Mouse (Mus musculus) hindbrain, embryonic 11.5 days (tissue): ENCODE data around the gene Baz1a. TPM values are rescaled to one million over a fixed set of nuclear protein-coding genes. Genes with fewer than 3 reads are reported as not detected.
"Not testable (repeated sequence)": the region's sequence is repeated elsewhere in the genome, so short reads cannot be mapped to it uniquely, and the experiment has no call there.

Source experiments
- ATAC-seq: fragments of 200-750 bp; cut with Nextera tagmentation; 2 replicates; pipeline ENCODE4 v1.8.0; 2017; ENCODE audit warnings: mild to moderate bottlenecking, moderate TSS enrichment, moderate library complexity; ENCODE audit not compliant: low FRiP score
- DNase-seq: peaks from one replicate; pipeline ENCODE4 v3.0.0-alpha.2; 2015; ENCODE audit warnings: low spot score
- H3K27ac ChIP-seq: fragments of 300-500 bp; sonication (generic); 2 replicates; pipeline ENCODE4 v1.5.1; 2014; ENCODE audit warnings: mild to moderate bottlenecking, low read depth, low read length
- H3K27me3 ChIP-seq: fragments of 300-500 bp; sonication (generic); 2 replicates; pipeline ENCODE4 v1.6.1; 2014; ENCODE audit warnings: mild to moderate bottlenecking, low read length, moderate library complexity, mixed read lengths; ENCODE audit not compliant: control insufficient read depth, insufficient read depth
- H3K36me3 ChIP-seq: fragments of 300-500 bp; sonication (generic); 2 replicates; pipeline ENCODE4 v1.6.1; 2014; ENCODE audit warnings: mild to moderate bottlenecking, low read length, moderate library complexity, mixed read lengths; ENCODE audit not compliant: control insufficient read depth, insufficient read depth
- H3K4me1 ChIP-seq: fragments of 300-500 bp; sonication (generic); replicated peaks from 2 replicates; pipeline ENCODE4 v1.6.1; 2014; ENCODE audit warnings: low read length, mixed read lengths; ENCODE audit not compliant: control insufficient read depth, insufficient read depth
- H3K4me2 ChIP-seq: fragments of 300-500 bp; sonication (generic); replicated peaks from 2 replicates; pipeline ENCODE4 v1.6.1; 2014; ENCODE audit warnings: mild to moderate bottlenecking, low read depth, low read length
- H3K4me3 ChIP-seq: fragments of 300-500 bp; sonication (generic); 2 replicates; pipeline ENCODE4 v1.5.1; 2014; ENCODE audit warnings: low read depth, low read length
- H3K9ac ChIP-seq: fragments of 300-500 bp; sonication (generic); 2 replicates; pipeline ENCODE4 v1.6.1; 2014; ENCODE audit warnings: low read depth, low read length
- H3K9me3 ChIP-seq: fragments of 300-500 bp; sonication (generic); 2 replicates; pipeline ENCODE4 v1.6.1; 2016; ENCODE audit warnings: low read length; ENCODE audit not compliant: control insufficient read depth
- WGBS: fragments of 180-500 bp; shearing (Covaris S2); extraction: QIAGEN DNeasy Blood & Tissue Kit; methylation state at CpG from one replicate; pipeline ENCODE4 v1.1.7; 2014; 5-methylcytosine and 5-hydroxymethylcytosine counted together
- polyA plus RNA-seq: library from polyadenylated mRNA; unstranded; fragments of >200 nt; fragmentation: Nextera tagmentation; extraction: Ambion mirVana; gene quantifications from 2 replicates; pipeline ENCODE4 v1.2.1, GENCODE M21; 2014

Gene Baz1a
- polyA plus RNA-seq, 1 experiment from 2014 or later: 42.1 TPM

GRCm38 (mm10) chr12:54937581-54938343 lies 76.4 kb downstream of the Baz1a start:
- 93% methylated on average over 5 of the region's 5 CpGs for WGBS
- H3K27me3 ChIP-seq, DNase-seq, H3K9me3 ChIP-seq, H3K4me1 ChIP-seq, H3K4me3 ChIP-seq, H3K27ac ChIP-seq, H3K4me2 ChIP-seq, ATAC-seq, H3K9ac ChIP-seq, H3K36me3 ChIP-seq: not testable (repeated sequence)

- Histone ChIP-seq H3K27me3 (no peaks in the 10 kb centered on the region), H3K9ac (no peak overlapping the region), H3K4me2 (no peak overlapping the region), H3K9me3 (no peaks in the 10 kb centered on the region), H3K27ac (no peak overlapping the region), H3K4me3 (no peak overlapping the region), H3K4me1 (no peaks in the 10 kb centered on the region), H3K36me3 (peaks cover 4% of the 10 kb centered on the region; the same call in 1 of the 2 replicates)
- ATAC-seq (no peak), DNase-seq (no peak)
- WGBS: 95% methylated on average over 3 of the region's 3 CpGs
These were observed 103.8 kb downstream of the Baz1a start for GRCm38 (mm10) chr12:54910387-54910786.

DNA sequence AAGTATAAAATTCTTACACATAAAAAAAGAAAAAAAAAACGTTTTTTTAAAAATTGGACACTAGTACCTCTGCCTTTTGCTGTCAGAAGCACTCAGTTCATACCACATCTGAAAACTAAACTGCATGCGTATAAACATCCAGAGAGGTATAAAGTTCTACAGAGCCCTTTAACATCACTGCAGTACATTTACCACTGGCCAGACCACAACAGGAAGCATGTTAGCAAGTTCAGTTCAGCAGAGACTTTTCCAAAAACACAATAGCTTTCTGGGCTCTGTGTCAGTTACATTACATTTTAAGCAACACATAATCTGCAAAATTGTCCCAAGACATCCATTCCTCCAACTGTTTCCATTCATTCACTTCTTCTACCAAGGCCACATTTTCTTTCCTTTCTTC lies 121.6 kb downstream of the Baz1a start:
- DNase-seq, H3K9me3 ChIP-seq, H3K4me1 ChIP-seq, H3K4me3 ChIP-seq, H3K9ac ChIP-seq, ATAC-seq, H3K4me2 ChIP-seq, H3K27me3 ChIP-seq, H3K27ac ChIP-seq, H3K36me3 ChIP-seq: not testable (repeated sequence)
- WGBS: 52% methylated on average over 1 of the region's 2 CpGs

DNA sequence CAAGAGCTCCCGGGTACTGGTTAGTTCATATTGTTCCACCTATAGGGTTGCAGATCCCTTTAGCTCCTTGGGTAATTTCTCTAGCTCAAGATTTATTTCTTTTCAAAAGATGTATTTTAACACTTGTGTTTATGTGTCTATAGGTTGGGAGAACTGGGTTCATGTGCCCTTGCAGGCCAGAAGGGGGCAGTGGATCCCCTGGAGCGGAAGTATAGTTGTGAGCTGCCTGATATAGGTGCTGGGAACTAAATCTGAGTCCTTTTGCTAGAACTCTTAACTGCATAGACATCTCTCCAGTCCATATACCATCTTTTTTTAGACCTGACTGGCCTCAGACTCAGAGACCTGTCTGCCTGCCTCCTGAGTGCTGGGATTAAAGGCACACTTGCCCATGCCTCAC lies 123.7 kb downstream of the Baz1a start:
- H3K27ac ChIP-seq: no peak overlapping the region
- no peaks in the 10 kb centered on the region for H3K9me3 ChIP-seq
- H3K4me3 ChIP-seq: no peak overlapping the region
- H3K36me3 ChIP-seq: no peaks in the 10 kb centered on the region
- WGBS: 96% methylated on average over 2 of the region's 2 CpGs
- H3K9ac ChIP-seq: no peak overlapping the region
- no peaks in the 10 kb centered on the region for H3K4me1 ChIP-seq
- no peaks in the 10 kb centered on the region for H3K27me3 ChIP-seq
- H3K4me2 ChIP-seq: no peak overlapping the region
- ATAC-seq: no peak
- DNase-seq: no peak

- H3K4me2 ChIP-seq: no peak overlapping the region
- no peaks in the 10 kb centered on the region for H3K9me3 ChIP-seq
- no peaks in the 10 kb centered on the region for H3K4me1 ChIP-seq
- no peak overlapping the region for H3K27ac ChIP-seq
- no peak overlapping the region for H3K9ac ChIP-seq
- no peaks in the 10 kb centered on the region for H3K36me3 ChIP-seq
- no peak overlapping the region for H3K4me3 ChIP-seq
- H3K27me3 ChIP-seq: no peaks in the 10 kb centered on the region
- ATAC-seq: no peak
- WGBS: 81% methylated on average over 4 of the region's 4 CpGs
- DNase-seq: no peak
These were observed 126.5 kb downstream of the Baz1a start for GRCm38 (mm10) chr12:54887580-54888127.

GRCm38 (mm10) chr12:54879630-54880029 lies 134.5 kb downstream of the Baz1a start:
- H3K4me1 ChIP-seq: no peaks in the 10 kb centered on the region
- ATAC-seq: no peak
- H3K36me3 ChIP-seq: no peaks in the 10 kb centered on the region
- no peaks in the 10 kb centered on the region for H3K9me3 ChIP-seq
- H3K4me3 ChIP-seq: no peak overlapping the region
- no peak overlapping the region for H3K27ac ChIP-seq
- no peak overlapping the region for H3K9ac ChIP-seq
- no peak overlapping the region for H3K4me2 ChIP-seq
- 16% methylated on average over 5 of the region's 6 CpGs for WGBS
- H3K27me3 ChIP-seq: no peaks in the 10 kb centered on the region
- DNase-seq: peak; percentile 79

- Histone ChIP-seq H3K27ac (no peak overlapping the region), H3K4me2 (no peak overlapping the region), H3K27me3 (no peaks in the 10 kb centered on the region), H3K4me3 (no peak overlapping the region), H3K9me3 (no peaks in the 10 kb centered on the region), H3K9ac (no peak overlapping the region), H3K36me3 (no peaks in the 10 kb centered on the region), H3K4me1 (no peaks in the 10 kb centered on the region)
- DNase-seq (no peak), ATAC-seq (no peak)
- 80% methylated on average over 5 of the region's 5 CpGs for WGBS
These were observed 134.9 kb downstream of the Baz1a start for GRCm38 (mm10) chr12:54879211-54879610.

DNA sequence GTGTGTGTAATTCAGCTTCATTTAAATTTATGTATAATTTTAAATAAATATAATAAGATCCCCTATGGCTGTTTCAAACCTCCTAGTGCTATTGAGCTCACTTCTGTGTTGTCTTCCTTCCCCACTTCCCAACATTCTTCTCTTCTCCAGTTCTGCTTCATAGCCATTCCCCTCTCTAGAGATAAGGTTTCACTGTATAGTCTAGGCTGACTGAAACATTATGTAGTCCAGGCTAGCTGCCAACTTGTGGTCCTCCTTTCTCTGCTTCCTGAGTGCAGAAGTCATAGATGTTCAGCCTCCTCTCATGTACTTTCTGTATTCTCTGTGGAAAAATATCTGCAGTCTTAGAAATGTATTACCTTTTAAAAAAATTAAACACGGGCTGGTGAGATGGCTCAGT lies 136.3 kb downstream of the Baz1a start:
- WGBS: 78% methylated on average over 1 of the region's 1 CpGs
- no peak overlapping the region for H3K9ac ChIP-seq
- no peak for ATAC-seq

GRCm38 (mm10) chr12:54876879-54877278 lies 137.3 kb downstream of the Baz1a start:
- Histone ChIP-seq H3K9ac (no peak overlapping the region), H3K4me3 (no peak overlapping the region), H3K4me1 (no peaks in the 10 kb centered on the region), H3K27ac (no peak overlapping the region), H3K36me3 (no peaks in the 10 kb centered on the region), H3K9me3 (no peaks in the 10 kb centered on the region), H3K27me3 (no peaks in the 10 kb centered on the region), H3K4me2 (no peak overlapping the region)
- DNase-seq (no peak), ATAC-seq (no peak)
- 44% methylated on average over 5 of the region's 5 CpGs for WGBS

More for the DNA sequence above, 136.3 kb downstream of the Baz1a start:
- no peaks in the 10 kb centered on the region for H3K9me3 ChIP-seq
- H3K4me3 ChIP-seq: no peak overlapping the region
- no peaks in the 10 kb centered on the region for H3K36me3 ChIP-seq
- H3K27ac ChIP-seq: no peak overlapping the region
- H3K27me3 ChIP-seq: no peaks in the 10 kb centered on the region
- no peaks in the 10 kb centered on the region for H3K4me1 ChIP-seq
- DNase-seq: no peak
- H3K4me2 ChIP-seq: no peak overlapping the region
